Mouse (Mus musculus): ENCODE measurements around the gene Ift57. TPM values are rescaled to one million over a fixed set of nuclear protein-coding genes. Genes with fewer than 3 reads are reported as not detected.

The Ift57 gene
- 57.3 TPM for polyA plus RNA-seq (2015; fragmentation: Illumina TruSeq; extraction: RNeasy Lipid Tissue Mini Kit (QIAGEN cat#74804); ENCODE audit: low read depth, low replicate concordance)

GRCm38 (mm10) chr16:49698620-49699525 lies at the start of gene Ift57:
Ift57 (plus strand) TSS chr16:49699233.

GRCm38 (mm10) chr16:49799597-49800561 lies 100.8 kb downstream of the Ift57 start, which contains the start of gene Cd47:
Cd47 (plus strand) TSS chr16:49800533.

Other genes starting within 250 kb of the Ift57 start
- gene Cd47, start 101.3 kb downstream of the Ift57 start, polyA plus RNA-seq (2015; fragmentation: Illumina TruSeq; extraction: RNeasy Lipid Tissue Mini Kit (QIAGEN cat#74804); ENCODE audit: low read depth, low replicate concordance), result 94.3 TPM